Mouse (Mus musculus): Measurements from ENCODE around the gene Ndufa10. TPM values are rescaled to one million over a fixed set of nuclear protein-coding genes. Genes with fewer than 3 reads are reported as not detected.

The Ndufa10 gene
- total RNA-seq, 2 experiments from 2014 or later = 261 to 268 TPM

DNA sequence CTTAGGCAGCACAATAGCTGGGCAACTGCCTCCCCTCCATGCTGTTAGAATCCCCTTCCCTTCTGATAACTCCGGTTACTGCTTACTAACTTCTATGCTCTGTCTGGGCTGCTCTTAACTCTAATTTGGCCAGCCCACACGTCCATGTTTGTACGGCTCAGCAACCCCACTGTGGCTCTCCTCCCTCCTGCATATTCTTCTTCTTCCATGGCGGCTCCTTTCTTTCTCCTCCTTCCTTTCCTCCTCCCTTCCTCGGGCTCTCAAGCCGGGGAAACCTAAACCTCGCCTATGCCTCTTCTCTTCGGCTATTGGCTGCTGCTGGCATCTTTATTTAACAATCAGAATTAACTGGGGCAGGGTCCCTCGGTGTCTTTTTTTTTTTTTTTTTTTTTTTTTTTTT lies 40.9 kb downstream of the Ndufa10 start:
- no peak for DNase-seq (ENCODE audit: low spot score in 2 of 2)

DNA sequence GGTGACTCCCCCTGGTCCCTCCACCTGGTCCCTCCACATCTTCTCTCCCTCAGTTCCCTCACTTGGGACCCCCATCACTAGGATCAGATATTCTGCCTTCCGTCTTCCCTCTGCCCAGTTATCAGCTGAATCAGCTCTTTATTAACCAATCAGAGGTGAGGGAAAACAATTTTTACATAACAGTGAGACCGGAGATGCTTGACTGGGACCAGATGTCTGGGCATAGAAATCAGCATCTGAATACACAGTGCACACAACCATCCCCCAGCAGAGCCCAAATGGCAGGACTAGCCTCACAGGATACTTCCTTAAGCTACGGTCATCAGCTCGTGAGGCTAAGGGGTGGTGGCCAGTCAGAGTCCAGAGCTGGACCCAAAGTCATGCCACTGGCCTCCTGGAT lies 41.6 kb downstream of the Ndufa10 start:
- DNase-seq (ENCODE audit: low spot score in 2 of 2) = no peak

DNA sequence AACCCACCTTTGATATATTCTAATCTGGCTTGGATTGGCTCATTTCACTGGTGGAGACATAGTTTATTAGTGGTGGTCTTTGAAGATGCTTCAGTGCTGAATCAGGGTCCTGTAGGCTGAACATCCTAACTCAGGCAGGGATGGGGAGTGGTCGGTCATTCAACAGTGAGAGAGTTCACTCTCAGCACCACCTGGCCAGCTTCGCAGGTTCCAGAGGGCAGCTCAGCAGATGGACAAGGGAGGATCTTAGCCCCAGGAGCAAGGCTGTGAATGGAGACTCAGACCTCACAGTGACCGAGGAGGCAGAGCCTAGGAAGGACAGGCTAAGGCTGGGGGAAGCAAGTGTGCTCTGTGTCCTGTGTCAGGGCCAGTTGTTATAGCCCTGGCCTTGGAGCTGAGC lies 42.2 kb downstream of the Ndufa10 start:
- DNase-seq (ENCODE audit: low spot score in 2 of 2) = no peak

DNA sequence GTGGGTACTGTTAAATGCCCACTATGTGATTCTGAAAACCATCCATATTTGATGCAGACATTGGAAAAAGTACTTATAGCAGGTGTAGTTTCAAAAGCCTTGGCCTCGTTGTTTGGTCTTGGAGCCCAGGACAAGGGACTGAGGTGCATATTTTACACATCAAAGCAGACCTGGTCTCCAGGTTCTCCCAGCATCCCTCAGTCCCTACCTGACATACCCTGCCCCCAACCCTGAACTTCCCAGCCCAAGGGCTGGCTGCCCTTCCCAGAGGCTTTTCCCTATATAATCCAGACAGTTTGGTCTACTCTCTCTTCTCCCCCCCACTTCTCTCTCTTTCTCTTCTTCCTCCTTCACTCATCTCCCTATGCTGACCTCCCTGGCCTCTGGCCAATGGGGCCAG lies 42.7 kb downstream of the Ndufa10 start:
- no peak for DNase-seq (ENCODE audit: low spot score in 2 of 2)

DNA sequence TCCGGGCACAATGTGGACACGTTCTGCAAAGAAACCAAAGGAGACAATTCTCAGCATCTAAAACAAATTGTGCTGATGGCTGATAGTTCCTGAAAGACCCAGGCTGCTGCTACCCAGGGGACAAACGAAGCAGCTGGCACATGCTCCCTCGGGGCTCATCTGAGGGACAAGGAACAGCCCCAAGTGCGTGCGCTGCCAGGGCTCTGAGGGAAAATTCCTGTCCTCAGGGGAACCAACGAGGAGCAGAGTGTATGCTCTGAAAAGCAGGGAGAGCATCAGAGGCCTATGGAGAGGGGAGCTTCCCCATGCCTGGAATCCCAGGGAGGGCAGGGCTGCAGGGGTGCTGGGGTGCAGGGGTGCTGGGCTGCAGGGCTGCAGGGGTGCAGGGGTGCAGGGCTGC lies 48.9 kb downstream of the Ndufa10 start:
- no peak for DNase-seq (ENCODE audit: low spot score in 2 of 2)

DNA sequence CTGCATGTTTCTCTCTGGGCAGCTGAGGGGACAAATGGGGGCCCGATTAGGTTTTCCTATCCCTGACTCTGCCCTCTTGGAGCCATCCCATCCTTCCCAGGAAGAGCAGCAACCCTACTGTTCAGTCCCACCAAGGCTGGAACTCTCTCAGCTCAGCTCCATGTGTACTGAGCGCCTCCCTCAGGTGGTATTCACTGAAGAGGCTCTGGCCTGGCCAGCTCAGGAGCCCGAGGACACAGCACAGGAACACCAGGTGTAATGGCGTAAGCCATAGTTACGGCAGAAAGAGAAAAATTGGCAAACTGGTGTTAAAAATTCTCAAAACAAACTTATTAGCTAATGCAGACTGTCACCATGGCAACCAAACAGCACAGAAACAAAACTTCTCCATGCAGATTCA lies 68.5 kb downstream of the Ndufa10 start:
- no peak for DNase-seq (ENCODE audit: low spot score in 2 of 2)

DNA sequence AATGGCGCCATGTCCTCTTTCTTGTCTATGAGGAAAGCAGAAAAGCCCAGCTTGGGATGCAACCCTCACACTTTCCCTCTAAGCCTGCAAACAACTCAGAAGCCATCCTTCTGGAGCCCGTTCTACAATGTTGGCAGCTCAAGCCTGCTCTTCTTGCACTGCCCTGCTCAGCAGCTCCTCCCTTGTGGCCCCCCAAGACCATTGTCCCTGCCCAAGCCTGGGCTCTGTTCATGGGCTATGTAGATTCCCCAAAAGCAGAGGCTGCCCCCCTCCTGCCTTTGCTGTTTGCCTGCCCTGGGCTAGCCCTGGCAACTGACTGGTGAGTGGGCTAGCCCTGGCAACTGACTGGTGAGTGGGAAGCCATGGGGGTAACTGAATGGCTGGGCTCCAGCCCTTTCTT lies 73.1 kb downstream of the Ndufa10 start:
- no peak for DNase-seq (ENCODE audit: low spot score in 2 of 2)

DNA sequence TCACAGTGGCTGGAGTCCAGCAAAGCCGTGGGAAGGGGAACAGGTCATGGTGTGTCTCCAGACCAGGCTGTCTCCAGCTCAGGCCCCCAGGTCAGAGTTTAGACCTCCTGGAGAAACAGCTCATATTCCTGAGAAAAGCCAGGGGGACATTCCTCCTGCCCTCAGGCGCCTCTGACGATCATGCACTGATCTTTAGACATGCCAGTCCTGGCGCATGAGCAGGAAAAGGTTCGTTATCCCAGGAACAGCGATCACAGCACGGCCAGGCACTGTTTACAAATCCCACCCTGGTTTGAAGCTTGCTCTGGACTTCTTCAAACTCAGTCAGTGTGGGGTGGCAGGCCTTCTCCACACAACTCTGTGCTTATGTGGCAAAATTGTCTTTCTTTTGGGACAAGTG lies 75.1 kb downstream of the Ndufa10 start:
- DNase-seq (ENCODE audit: low spot score in 2 of 2) = no peak

DNA sequence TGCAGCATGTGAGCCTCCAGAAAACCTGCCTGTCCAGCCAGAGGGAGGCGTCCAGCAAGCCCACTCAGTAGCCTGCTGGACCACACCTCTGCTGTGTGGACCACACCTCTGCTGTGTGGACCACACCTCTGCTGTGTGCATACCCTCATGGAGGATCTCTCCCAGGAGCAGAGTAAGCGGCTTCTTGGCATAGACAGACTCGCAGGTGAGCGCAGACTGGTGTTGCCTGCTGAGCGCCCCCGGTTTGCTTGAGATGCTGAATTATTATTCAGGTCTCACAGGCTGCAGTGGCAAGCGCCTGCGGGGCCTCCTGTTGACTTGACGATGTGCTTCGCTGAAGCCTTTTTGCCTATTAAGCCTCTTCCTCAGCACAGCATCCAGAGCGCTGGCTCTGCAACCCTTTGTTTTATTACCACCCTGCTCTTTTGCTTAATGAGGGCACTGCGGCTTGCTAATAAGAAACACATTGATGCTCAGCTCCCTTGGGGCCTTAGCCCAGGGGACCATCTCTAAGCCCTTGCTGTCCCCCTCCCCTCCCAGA lies 76.1 kb downstream of the Ndufa10 start:
- DNase-seq (ENCODE audit: low spot score in 2 of 2) = no peak

DNA sequence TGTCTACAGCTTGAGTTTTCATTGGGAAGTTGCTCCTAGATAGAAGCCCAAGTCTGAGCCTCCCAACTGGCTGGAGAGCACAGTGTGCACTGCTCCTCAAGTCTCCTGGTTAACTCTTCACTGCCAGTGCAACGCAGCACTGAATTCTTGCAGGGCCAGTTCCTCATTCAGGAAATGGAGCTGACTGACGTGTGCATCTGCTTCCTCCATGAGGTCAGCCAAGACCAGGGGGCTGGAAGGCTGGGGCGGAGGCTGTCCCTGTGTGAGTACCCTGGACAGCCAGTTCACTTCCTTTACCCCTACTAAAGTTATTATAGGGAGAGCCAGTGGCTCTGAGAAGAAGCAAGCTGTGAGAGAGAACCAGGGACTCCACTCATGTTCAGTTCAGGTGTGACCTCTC lies 79.4 kb downstream of the Ndufa10 start:
- no peak for DNase-seq (ENCODE audit: low spot score in 2 of 2)

DNA sequence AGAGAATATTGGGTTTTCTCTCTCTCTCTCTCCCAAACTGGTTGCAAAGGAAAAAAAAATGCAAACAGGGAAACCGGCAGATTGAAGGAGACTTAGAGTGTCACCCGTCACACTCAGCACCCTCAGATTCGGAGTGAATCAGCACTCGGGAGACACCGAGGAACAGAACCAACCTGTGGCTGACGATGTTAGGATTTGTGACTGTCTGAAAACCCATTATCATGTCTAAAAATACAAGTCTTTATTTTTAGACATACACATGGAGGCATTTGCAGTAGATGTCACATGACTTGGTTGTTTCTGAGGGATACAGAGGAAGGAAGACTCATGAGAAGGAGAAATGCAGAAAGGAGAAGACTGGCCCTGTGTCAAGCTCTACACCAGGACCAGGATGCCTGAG lies 80.5 kb downstream of the Ndufa10 start:
- DNase-seq (ENCODE audit: low spot score in 2 of 2) = no peak

Small RNA genes within 50 kb of the gene (microRNA-seq; reads per million reads assigned to microRNA genes)
- gene Mir6900 = 11.0 to 11.1 reads per million in 2 experiments

Other genes with a start within 250 kb of the Ndufa10 start
- gene Olfr1416, start 11.3 kb upstream of the Ndufa10 start, total RNA-seq (2021) = not detected
- gene Olfr1415, start 22.2 kb upstream of the Ndufa10 start, total RNA-seq (2021) = not detected
- gene Olfr1414, start 44.8 kb upstream of the Ndufa10 start, total RNA-seq (2021) = not detected
- not detected for gene Olfr1413, start 97.5 kb upstream of the Ndufa10 start, total RNA-seq (2021)
- gene Olfr1412, start 111.9 kb upstream of the Ndufa10 start, total RNA-seq (2021) = not detected
- gene Olfr1411, start 120.6 kb upstream of the Ndufa10 start, total RNA-seq (2021) = not detected
- under 1 TPM in 1 of 2 experiments, not detected in 1; 0.14 TPM for gene Olfr1410, start 131.9 kb upstream of the Ndufa10 start, total RNA-seq (2021)
- under 1 TPM in 1 of 2 experiments, not detected in 1; 0.07 TPM for gene Olfr12, start 143.9 kb upstream of the Ndufa10 start, total RNA-seq (2021)
- gene Cops9, start 168.1 kb upstream of the Ndufa10 start, total RNA-seq (2021) = 100 to 1,000 TPM; 315 to 327 TPM
- gene Otos, start 175.0 kb upstream of the Ndufa10 start, total RNA-seq (2021) = 1 to 10 TPM in 1 of 2 experiments, under 1 TPM in 1; 0.60 to 1.0 TPM

Data from layer of hippocampus, postnatal 14 days (tissue).